Mouse (Mus musculus): ENCODE data around the gene Amotl1.
"Not testable (repeated sequence)": the region's sequence is repeated elsewhere in the genome, so short reads cannot be mapped to it uniquely, and the experiment has no call there.

Amotl1 gene

GRCm38 (mm10) chr9:14644956-14645355, at the start of gene Amotl1:
Gene Amotl1 (minus strand): TSS chr9:14645056.
- DNase-seq (ENCODE audit: low read depth, low spot score), result no peak

- no peak for DNase-seq (ENCODE audit: low read depth, low spot score)
These were observed 44.7 kb upstream of the Amotl1 start for GRCm38 (mm10) chr9:14689376-14690108.

- DNase-seq (ENCODE audit: low read depth, low spot score), result no peak
These were observed 39.5 kb upstream of the Amotl1 start for GRCm38 (mm10) chr9:14684363-14684762.

GRCm38 (mm10) chr9:14682741-14683140, 37.9 kb upstream of the Amotl1 start:
- DNase-seq (ENCODE audit: low read depth, low spot score), result no peak

GRCm38 (mm10) chr9:14680584-14680983, 35.7 kb upstream of the Amotl1 start:
- no peak for DNase-seq (ENCODE audit: low read depth, low spot score)

GRCm38 (mm10) chr9:14675707-14676691, 31.1 kb upstream of the Amotl1 start:
- DNase-seq (ENCODE audit: low read depth, low spot score), result no peak

- no peak for DNase-seq (ENCODE audit: low read depth, low spot score)
These were observed 29.6 kb upstream of the Amotl1 start for GRCm38 (mm10) chr9:14674506-14674905.

GRCm38 (mm10) chr9:14673109-14673508, 28.3 kb upstream of the Amotl1 start:
- no peak for DNase-seq (ENCODE audit: low read depth, low spot score)

- not testable (repeated sequence) for DNase-seq (ENCODE audit: low read depth, low spot score)
These were observed 27.1 kb upstream of the Amotl1 start for GRCm38 (mm10) chr9:14671965-14672364.

GRCm38 (mm10) chr9:14668382-14668781, 23.5 kb upstream of the Amotl1 start:
- DNase-seq (ENCODE audit: low read depth, low spot score), result no peak

GRCm38 (mm10) chr9:14666071-14666470, 21.2 kb upstream of the Amotl1 start:
- no peak for DNase-seq (ENCODE audit: low read depth, low spot score)

- DNase-seq (ENCODE audit: low read depth, low spot score), result no peak
These were observed 18.7 kb upstream of the Amotl1 start for GRCm38 (mm10) chr9:14663591-14663990.

- no peak for DNase-seq (ENCODE audit: low read depth, low spot score)
These were observed 18.0 kb upstream of the Amotl1 start for GRCm38 (mm10) chr9:14662876-14663275.

- DNase-seq (ENCODE audit: low read depth, low spot score), result no peak
These were observed 17.3 kb upstream of the Amotl1 start for GRCm38 (mm10) chr9:14662138-14662537.

GRCm38 (mm10) chr9:14657926-14658325, 13.1 kb upstream of the Amotl1 start:
- peak; percentile 40 for DNase-seq (ENCODE audit: low read depth, low spot score)

- DNase-seq (ENCODE audit: low read depth, low spot score), result peak; percentile 49
These were observed 9.2 kb upstream of the Amotl1 start for GRCm38 (mm10) chr9:14654010-14654409.

GRCm38 (mm10) chr9:14652761-14653160, 7.9 kb upstream of the Amotl1 start:
- DNase-seq (ENCODE audit: low read depth, low spot score), result no peak

- no peak for DNase-seq (ENCODE audit: low read depth, low spot score)
These were observed 3.0 kb upstream of the Amotl1 start for GRCm38 (mm10) chr9:14647849-14648248.

GRCm38 (mm10) chr9:14646641-14647040, 1.8 kb upstream of the Amotl1 start:
- DNase-seq (ENCODE audit: low read depth, low spot score), result no peak

- DNase-seq (ENCODE audit: low read depth, low spot score), result no peak
These were observed 1.2 kb upstream of the Amotl1 start for GRCm38 (mm10) chr9:14646061-14646460.

GRCm38 (mm10) chr9:14643328-14643727, 1.5 kb downstream of the Amotl1 start:
- no peak for DNase-seq (ENCODE audit: low read depth, low spot score)

- no peak for DNase-seq (ENCODE audit: low read depth, low spot score)
These were observed 2.4 kb downstream of the Amotl1 start for GRCm38 (mm10) chr9:14642251-14643021.
